Mouse (Mus musculus) olfactory bulb, adult 2 months (tissue): Measurements from ENCODE around the gene Epdr1.

Source experiments
- CTCF ChIP-seq: fragments of 200-500 bp; IDR thresholded peaks from 2 replicates; pipeline ENCODE4 v1.5.1; 2012; ENCODE audit warnings: low read depth, mild to moderate bottlenecking, low read length, moderate library complexity; ENCODE audit not compliant: insufficient read depth
- POLR2A ChIP-seq: fragments of 200-500 bp; IDR thresholded peaks from 2 replicates; pipeline ENCODE4 v1.6.1; 2012; ENCODE audit warnings: mild to moderate bottlenecking, low read depth, low read length, moderate library complexity; ENCODE audit not compliant: insufficient read depth

DNA sequence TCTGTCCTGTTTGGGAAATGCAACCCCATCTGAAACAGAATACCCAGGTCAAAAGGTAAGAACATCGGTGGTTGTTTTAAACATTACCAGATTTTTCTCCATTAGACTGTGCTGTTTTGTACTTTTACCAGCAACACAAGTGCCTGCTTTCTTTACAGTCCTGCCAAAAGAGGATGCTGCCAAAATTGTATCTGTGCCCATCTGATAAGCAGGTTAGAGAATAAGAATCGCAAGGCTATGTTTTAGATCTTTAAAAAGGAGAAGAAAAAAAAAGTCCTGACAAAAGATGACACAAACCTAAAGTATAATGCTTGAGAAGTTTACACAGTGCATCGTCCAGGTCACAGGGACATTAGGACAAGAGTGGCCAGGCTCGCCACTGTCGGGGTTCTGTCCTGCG is 20.5 kb downstream of the Epdr1 start:
- TF ChIP-seq CTCF (no peak), POLR2A (no peak)
